Mouse (Mus musculus): Measurements from ENCODE around the gene Hpca. TPM values are rescaled to one million over a fixed set of nuclear protein-coding genes. Genes with fewer than 3 reads are reported as not detected.
A peak's percentile ranks its signal among the peaks of the same experiment; 100 is the strongest.

Hpca gene
- polyA plus RNA-seq, 1 experiment: 1.5 TPM

DNA sequence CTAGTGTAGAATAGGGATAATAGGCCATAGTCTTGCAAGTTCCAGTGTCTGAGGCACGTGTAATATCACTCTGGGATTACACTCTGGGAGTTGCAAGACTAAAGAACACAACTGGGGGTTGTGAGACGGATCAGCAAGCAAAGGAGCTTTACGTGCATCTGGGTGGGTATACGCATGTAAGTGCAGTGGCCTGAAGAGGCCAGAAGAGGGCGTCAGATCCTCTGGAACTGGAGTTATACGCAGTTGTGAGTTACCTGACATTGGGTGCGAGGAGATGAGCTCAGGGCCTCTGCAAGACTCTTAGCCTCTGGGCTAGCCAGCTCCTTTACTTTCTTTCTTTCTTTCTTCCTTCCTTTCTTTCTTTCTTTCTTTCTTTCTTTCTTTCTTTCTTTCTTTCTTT, 24.8 kb downstream of the Hpca start:
- Histone ChIP-seq H3K27ac (ENCODE audit: insufficient read depth, low read length) (no peak overlapping the region), H3K36me3 (ENCODE audit: control insufficient read depth, insufficient read depth, low read length, poor library complexity, severe bottlenecking) (no peaks in the 10 kb centered on the region), H3K9ac (ENCODE audit: low read depth, poor library complexity, severe bottlenecking) (no peak overlapping the region), H3K27me3 (ENCODE audit: control insufficient read depth, insufficient read depth, low read length, poor library complexity, severe bottlenecking) (no peaks in the 10 kb centered on the region), H3K4me1 (ENCODE audit: control insufficient read depth, insufficient read depth, low read length) (no peaks in the 10 kb centered on the region), H3K9me3 (replicated peaks; ENCODE audit: control insufficient read depth, insufficient read depth, low read length, poor library complexity, severe bottlenecking) (no peaks in the 10 kb centered on the region), H3K4me3 (ENCODE audit: low read depth, low read length) (no peak overlapping the region)
- TF ChIP-seq EP300 (IDR thresholded peaks at IDR 0.05; ENCODE audit: insufficient read depth, low read depth, low read length): no peak
- TF ChIP-seq POLR2A (IDR thresholded peaks at IDR 0.05; ENCODE audit: insufficient read depth, low read length): no peak
- TF ChIP-seq CTCF (IDR thresholded peaks at IDR 0.05; ENCODE audit: low read depth, low read length): peak; percentile 13

DNA sequence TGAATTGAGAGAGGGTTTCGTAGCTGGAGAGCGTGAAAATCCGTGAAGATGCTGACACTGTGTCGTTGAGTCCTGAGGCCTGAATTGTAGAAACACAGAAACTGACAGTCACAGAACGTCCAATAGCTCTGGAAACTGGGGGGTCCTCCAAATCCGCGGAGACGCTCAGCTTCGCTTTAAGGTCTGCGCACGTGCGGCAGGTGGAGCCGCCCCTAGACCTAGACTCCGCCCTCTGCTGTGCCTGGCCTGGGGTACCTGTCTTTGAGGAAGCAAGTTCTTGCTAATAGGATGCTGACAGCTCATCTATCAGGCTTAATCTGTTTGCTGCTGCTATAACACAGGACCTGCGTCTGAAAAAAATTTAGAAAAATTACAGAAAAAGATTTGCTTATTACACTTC, 26.6 kb downstream of the Hpca start:
- Histone ChIP-seq H3K9me3 (replicated peaks; ENCODE audit: control insufficient read depth, insufficient read depth, low read length, poor library complexity, severe bottlenecking) (no peaks in the 10 kb centered on the region), H3K36me3 (ENCODE audit: control insufficient read depth, insufficient read depth, low read length, poor library complexity, severe bottlenecking) (no peaks in the 10 kb centered on the region), H3K4me1 (ENCODE audit: control insufficient read depth, insufficient read depth, low read length) (no peaks in the 10 kb centered on the region), H3K27ac (ENCODE audit: insufficient read depth, low read length) (no peak overlapping the region), H3K9ac (ENCODE audit: low read depth, poor library complexity, severe bottlenecking) (no peak overlapping the region), H3K27me3 (ENCODE audit: control insufficient read depth, insufficient read depth, low read length, poor library complexity, severe bottlenecking) (no peaks in the 10 kb centered on the region), H3K4me3 (ENCODE audit: low read depth, low read length) (peak overlapping the region; percentile 38)
- TF ChIP-seq POLR2A (IDR thresholded peaks at IDR 0.05; ENCODE audit: insufficient read depth, low read length) (no peak), CTCF (IDR thresholded peaks at IDR 0.05; ENCODE audit: low read depth, low read length) (no peak), EP300 (IDR thresholded peaks at IDR 0.05; ENCODE audit: insufficient read depth, low read depth, low read length) (no peak)

DNA sequence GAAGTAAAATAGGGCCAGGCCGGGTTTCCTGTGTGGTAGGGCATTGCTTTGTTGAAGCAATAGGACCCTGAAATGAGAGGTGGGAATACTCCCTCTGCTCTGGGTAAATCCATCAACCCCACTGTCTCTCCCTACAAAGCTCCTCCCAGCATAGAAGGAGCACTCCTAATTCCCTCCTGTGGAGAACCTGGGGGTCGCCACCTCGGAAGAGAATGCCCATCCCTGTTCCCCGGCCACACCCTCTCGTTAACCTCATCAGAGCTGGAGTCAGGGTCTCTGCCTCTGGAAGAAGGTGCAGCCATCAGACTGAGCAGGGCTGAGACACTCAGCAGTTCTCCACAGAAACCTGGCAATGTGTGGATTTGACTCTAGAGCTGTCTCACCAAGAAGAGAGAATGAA, 34.0 kb downstream of the Hpca start:
- no peaks in the 10 kb centered on the region for H3K9me3 ChIP-seq (replicated peaks; ENCODE audit: control insufficient read depth, insufficient read depth, low read length, poor library complexity, severe bottlenecking)
- H3K9ac ChIP-seq (ENCODE audit: low read depth, poor library complexity, severe bottlenecking): no peak overlapping the region
- TF ChIP-seq POLR2A (IDR thresholded peaks at IDR 0.05; ENCODE audit: insufficient read depth, low read length): no peak
- no peak for TF ChIP-seq CTCF (IDR thresholded peaks at IDR 0.05; ENCODE audit: low read depth, low read length)
- no peak for TF ChIP-seq EP300 (IDR thresholded peaks at IDR 0.05; ENCODE audit: insufficient read depth, low read depth, low read length)
- no peak overlapping the region for H3K4me3 ChIP-seq (ENCODE audit: low read depth, low read length)
- no peaks in the 10 kb centered on the region for H3K4me1 ChIP-seq (ENCODE audit: control insufficient read depth, insufficient read depth, low read length)
- H3K36me3 ChIP-seq (ENCODE audit: control insufficient read depth, insufficient read depth, low read length, poor library complexity, severe bottlenecking): no peaks in the 10 kb centered on the region
- H3K27ac ChIP-seq (ENCODE audit: insufficient read depth, low read length): no peak overlapping the region
- H3K27me3 ChIP-seq (ENCODE audit: control insufficient read depth, insufficient read depth, low read length, poor library complexity, severe bottlenecking): no peaks in the 10 kb centered on the region

DNA sequence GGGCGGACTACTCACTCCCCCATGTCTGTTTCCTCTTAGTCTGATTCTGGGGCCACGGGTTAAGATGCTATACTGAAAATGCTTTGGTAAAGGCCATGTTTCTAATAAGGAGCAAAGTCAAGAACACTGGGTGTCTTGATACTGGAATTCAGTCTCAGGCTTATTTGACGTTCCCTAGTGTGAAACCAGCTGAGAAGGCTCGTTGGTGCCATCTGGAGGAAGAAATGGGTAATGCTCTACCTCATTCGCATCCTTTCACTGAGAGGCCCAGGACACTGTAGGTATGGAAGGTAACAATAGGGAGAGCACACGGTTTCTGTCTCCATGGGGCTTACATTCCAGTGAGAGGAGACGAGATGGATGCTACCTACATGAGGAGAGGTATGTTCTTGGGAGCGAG, 35.8 kb downstream of the Hpca start:
- Histone ChIP-seq H3K36me3 (ENCODE audit: control insufficient read depth, insufficient read depth, low read length, poor library complexity, severe bottlenecking) (no peaks in the 10 kb centered on the region), H3K4me3 (ENCODE audit: low read depth, low read length) (no peak overlapping the region), H3K9me3 (replicated peaks; ENCODE audit: control insufficient read depth, insufficient read depth, low read length, poor library complexity, severe bottlenecking) (no peaks in the 10 kb centered on the region), H3K4me1 (ENCODE audit: control insufficient read depth, insufficient read depth, low read length) (no peaks in the 10 kb centered on the region), H3K27me3 (ENCODE audit: control insufficient read depth, insufficient read depth, low read length, poor library complexity, severe bottlenecking) (no peaks in the 10 kb centered on the region), H3K27ac (ENCODE audit: insufficient read depth, low read length) (no peak overlapping the region), H3K9ac (ENCODE audit: low read depth, poor library complexity, severe bottlenecking) (no peak overlapping the region)
- TF ChIP-seq POLR2A (IDR thresholded peaks at IDR 0.05; ENCODE audit: insufficient read depth, low read length) (no peak), EP300 (IDR thresholded peaks at IDR 0.05; ENCODE audit: insufficient read depth, low read depth, low read length) (no peak), CTCF (IDR thresholded peaks at IDR 0.05; ENCODE audit: low read depth, low read length) (peak; percentile 21)

DNA sequence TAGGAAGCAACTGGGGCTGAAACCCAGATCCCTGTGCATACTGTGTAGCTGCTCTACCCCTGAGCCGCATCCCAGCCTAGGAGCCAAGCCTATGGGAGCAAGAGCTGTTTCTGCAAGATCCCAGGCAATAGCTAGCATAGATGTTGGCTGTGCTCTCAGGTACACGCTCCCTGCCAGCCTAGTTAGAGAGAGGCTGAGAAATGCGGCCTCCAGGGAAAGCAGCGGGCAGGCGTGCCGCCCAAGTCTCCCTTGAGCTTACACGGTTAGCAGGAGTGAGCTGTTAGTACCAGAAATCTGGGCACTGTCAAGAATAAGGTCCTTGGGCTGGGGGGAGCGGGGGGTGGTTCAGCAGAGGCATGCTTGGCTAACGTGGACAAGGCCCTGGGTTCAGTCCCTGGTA, 36.9 kb downstream of the Hpca start:
- Histone ChIP-seq H3K4me3 (ENCODE audit: low read depth, low read length) (no peak overlapping the region), H3K9ac (ENCODE audit: low read depth, poor library complexity, severe bottlenecking) (no peak overlapping the region), H3K27ac (ENCODE audit: insufficient read depth, low read length) (no peak overlapping the region), H3K9me3 (replicated peaks; ENCODE audit: control insufficient read depth, insufficient read depth, low read length, poor library complexity, severe bottlenecking) (peaks cover 8% of the 10 kb centered on the region), H3K36me3 (ENCODE audit: control insufficient read depth, insufficient read depth, low read length, poor library complexity, severe bottlenecking) (peaks cover 7% of the 10 kb centered on the region; the same call in 1 of the 2 replicates), H3K27me3 (ENCODE audit: control insufficient read depth, insufficient read depth, low read length, poor library complexity, severe bottlenecking) (no peaks in the 10 kb centered on the region), H3K4me1 (ENCODE audit: control insufficient read depth, insufficient read depth, low read length) (no peaks in the 10 kb centered on the region)
- TF ChIP-seq EP300 (IDR thresholded peaks at IDR 0.05; ENCODE audit: insufficient read depth, low read depth, low read length): no peak
- no peak for TF ChIP-seq POLR2A (IDR thresholded peaks at IDR 0.05; ENCODE audit: insufficient read depth, low read length)
- TF ChIP-seq CTCF (IDR thresholded peaks at IDR 0.05; ENCODE audit: low read depth, low read length): no peak

DNA sequence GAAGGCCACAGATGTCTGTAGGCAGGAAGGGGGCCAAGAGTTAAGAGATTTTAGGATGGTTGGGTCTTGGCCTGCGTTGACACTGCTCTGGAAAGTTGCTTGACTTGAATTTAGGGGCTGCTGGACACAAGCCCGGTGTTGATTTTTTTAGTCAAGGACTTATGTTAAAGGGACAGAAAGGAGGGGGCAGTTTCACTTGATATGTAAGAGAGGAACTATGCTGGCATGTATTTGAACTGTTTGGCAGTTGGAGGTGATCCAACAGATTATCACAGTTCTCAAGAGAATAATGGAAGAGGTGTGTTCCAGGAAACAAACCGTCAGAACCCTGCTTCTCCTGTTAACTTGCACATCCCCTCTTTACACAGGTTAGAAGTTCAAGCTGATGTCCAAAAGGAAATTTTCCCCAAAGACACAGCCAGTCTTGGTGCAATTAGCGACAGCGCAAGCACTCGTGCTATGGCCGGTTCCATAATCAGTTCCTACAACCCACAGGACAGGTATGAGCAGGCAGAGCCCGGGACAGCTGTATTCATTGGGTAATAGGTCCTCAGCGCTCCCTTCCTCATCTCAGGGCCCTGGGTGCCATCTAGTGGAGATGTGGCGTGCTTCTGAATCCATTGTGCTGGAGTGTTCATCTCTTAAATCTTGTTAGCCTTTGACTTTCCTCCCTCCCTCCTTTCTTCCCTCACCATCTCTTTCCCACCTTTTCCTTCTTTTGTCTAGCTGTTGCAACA, 39.3 kb downstream of the Hpca start:
- Histone ChIP-seq H3K9me3 (replicated peaks; ENCODE audit: control insufficient read depth, insufficient read depth, low read length, poor library complexity, severe bottlenecking) (peaks cover 31% of the 10 kb centered on the region), H3K9ac (ENCODE audit: low read depth, poor library complexity, severe bottlenecking) (no peak overlapping the region), H3K4me3 (ENCODE audit: low read depth, low read length) (no peak overlapping the region), H3K27ac (ENCODE audit: insufficient read depth, low read length) (no peak overlapping the region), H3K27me3 (ENCODE audit: control insufficient read depth, insufficient read depth, low read length, poor library complexity, severe bottlenecking) (no peaks in the 10 kb centered on the region), H3K36me3 (ENCODE audit: control insufficient read depth, insufficient read depth, low read length, poor library complexity, severe bottlenecking) (peaks cover 25% of the 10 kb centered on the region), H3K4me1 (ENCODE audit: control insufficient read depth, insufficient read depth, low read length) (no peaks in the 10 kb centered on the region)
- TF ChIP-seq POLR2A (IDR thresholded peaks at IDR 0.05; ENCODE audit: insufficient read depth, low read length): no peak
- peak; percentile 83 for TF ChIP-seq CTCF (IDR thresholded peaks at IDR 0.05; ENCODE audit: low read depth, low read length)
